Mouse (Mus musculus): ENCODE measurements at regions not wholly inside any gene's neighbourhood (a gene's known extent, or its start where the extent isn't known, plus 50 kb on each side); places are given as distances from the start of the nearest gene placed in this dataset.
A peak's percentile ranks its signal among the peaks of the same experiment; 100 is the strongest.

GRCm38 (mm10) chr11:45174811-45175798, 558.0 kb downstream of the Ebf1 start:
- DNase-seq (ENCODE audit: low spot score): no peak

- DNase-seq (ENCODE audit: low spot score): no peak
Measured at GRCm38 (mm10) chr11:45176971-45177370, 559.9 kb downstream of the Ebf1 start.

- no peak for DNase-seq (ENCODE audit: low spot score)
Measured at GRCm38 (mm10) chr11:45178036-45178435, 560.9 kb downstream of the Ebf1 start.

- DNase-seq (ENCODE audit: low spot score): no peak
Measured at GRCm38 (mm10) chr11:45179019-45179418, 561.9 kb downstream of the Ebf1 start.

- peak; percentile 2 for DNase-seq (ENCODE audit: low spot score)
Measured at GRCm38 (mm10) chr11:45190601-45191370, 573.7 kb downstream of the Ebf1 start.

- DNase-seq (ENCODE audit: low spot score): no peak
Measured at GRCm38 (mm10) chr11:45191392-45192189, 574.5 kb downstream of the Ebf1 start.

GRCm38 (mm10) chr11:45193319-45193718, 576.2 kb downstream of the Ebf1 start:
- DNase-seq (ENCODE audit: low spot score): no peak

- no peak for DNase-seq (ENCODE audit: low spot score)
Measured at GRCm38 (mm10) chr11:45199520-45199919, 582.4 kb downstream of the Ebf1 start.

GRCm38 (mm10) chr11:45200714-45201405, 583.7 kb downstream of the Ebf1 start:
- DNase-seq (ENCODE audit: low spot score): no peak

- no peak for DNase-seq (ENCODE audit: low spot score)
Measured at GRCm38 (mm10) chr11:45203446-45203845, 586.3 kb downstream of the Ebf1 start.

GRCm38 (mm10) chr11:45206611-45207525, 589.8 kb downstream of the Ebf1 start:
- DNase-seq (ENCODE audit: low spot score): no peak

- no peak for DNase-seq (ENCODE audit: low spot score)
Measured at GRCm38 (mm10) chr11:45214096-45214495, 597.0 kb downstream of the Ebf1 start.

- no peak for DNase-seq (ENCODE audit: low spot score)
Measured at GRCm38 (mm10) chr11:45216942-45217474, 599.9 kb downstream of the Ebf1 start.

- no peak for DNase-seq (ENCODE audit: low spot score)
Measured at GRCm38 (mm10) chr11:45219239-45219638, 602.1 kb downstream of the Ebf1 start.

- DNase-seq (ENCODE audit: low spot score): no peak
Measured at GRCm38 (mm10) chr11:45222021-45222420, 604.9 kb downstream of the Ebf1 start.

GRCm38 (mm10) chr11:45235476-45236412, 616.1 kb upstream of the Clint1 start:
- DNase-seq (ENCODE audit: low spot score): no peak

GRCm38 (mm10) chr11:45237056-45237455, 614.8 kb upstream of the Clint1 start:
- DNase-seq (ENCODE audit: low spot score): no peak

GRCm38 (mm10) chr11:45239044-45239443, 612.8 kb upstream of the Clint1 start:
- DNase-seq (ENCODE audit: low spot score): no peak

- DNase-seq (ENCODE audit: low spot score): no peak
Measured at GRCm38 (mm10) chr11:45240419-45240818, 611.4 kb upstream of the Clint1 start.

All from layer of hippocampus, adult 9-10 months (tissue).